Mouse (Mus musculus): ENCODE data around the gene Galnt17.

- TF ChIP-seq CTCF (IDR thresholded peaks at IDR 0.05; ENCODE audit: extremely low read depth, insufficient read length, insufficient replicate concordance, low read depth, low read length): no peak
- no peak for TF ChIP-seq POLR2A (IDR thresholded peaks at IDR 0.05; ENCODE audit: low read depth, low read length)
These were observed 27.9 kb downstream of the Galnt17 start for GRCm38 (mm10) chr5:131280349-131280748.
